Mouse (Mus musculus): Measurements from ENCODE around the gene Ajuba.
"Not testable (repeated sequence)": the region's sequence is repeated elsewhere in the genome, so short reads cannot be mapped to it uniquely, and the experiment has no call there.

DNA sequence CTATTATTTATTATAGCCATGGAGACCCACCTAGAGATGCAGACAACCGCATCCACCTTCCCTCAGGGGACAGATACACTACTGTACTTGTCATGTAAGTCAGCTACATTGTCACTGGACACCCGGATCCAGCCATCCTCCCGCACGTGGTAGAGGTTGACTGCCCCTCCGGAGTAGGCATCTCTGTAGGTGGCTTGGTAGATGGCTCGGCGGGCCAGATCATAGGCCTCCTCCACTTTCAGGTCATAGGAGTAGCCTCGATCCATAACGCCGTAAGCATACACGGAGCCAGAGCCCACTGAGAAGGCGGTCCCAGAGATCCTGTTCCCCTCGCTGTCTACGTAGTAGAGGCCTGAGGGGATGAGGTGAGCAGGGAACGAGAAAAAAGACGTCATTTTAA, 36.8 kb upstream of the Ajuba start:
- not testable (repeated sequence) for TF ChIP-seq EP300 (optimal IDR thresholded peaks at IDR 0.05); CTCF (IDR thresholded peaks at IDR 0.05; ENCODE audit: low read depth)

All from stomach, postnatal 0 days (tissue).